Mouse (Mus musculus): ENCODE results near the gene Tpx2. TPM values are rescaled to one million over a fixed set of nuclear protein-coding genes. Genes with fewer than 3 reads are reported as not detected.

The Tpx2 gene
- total and polyA plus RNA-seq, 2 experiments from 2014 or later = 11.0 to 22.5 TPM

- Histone ChIP-seq H3K4me3 (ENCODE audit: low read depth, low read length) (no peak overlapping the region), H3K27ac (ENCODE audit: low read depth, low read length) (no peak overlapping the region), H3K36me3 (ENCODE audit: insufficient read depth) (peaks cover 3% of the 10 kb centered on the region), H3K9me3 (ENCODE audit: low read length) (no peaks in the 10 kb centered on the region), H3K9ac (no peak overlapping the region), H3K4me1 (ENCODE audit: insufficient read depth) (peaks cover 15% of the 10 kb centered on the region; the same call in 1 of the 2 replicates), H3K27me3 (ENCODE audit: insufficient read depth, low read length) (no peaks in the 10 kb centered on the region), H3K4me2 (ENCODE audit: low read depth) (no peak overlapping the region)
- 77% methylated on average over 7 of the region's 7 CpGs for WGBS
- TF ChIP-seq CTCF (IDR thresholded peaks at IDR 0.05; ENCODE audit: low read depth) = no peak
- no peak for DNase-seq
- no peak for ATAC-seq
These were observed 31.7 kb upstream of the Tpx2 start for GRCm38 (mm10) chr2:152815879-152816656.

GRCm38 (mm10) chr2:152816657-152817348 is 31.0 kb upstream of the Tpx2 start:
- DNase-seq = no peak

GRCm38 (mm10) chr2:152817596-152818291 is 30.0 kb upstream of the Tpx2 start:
- Histone ChIP-seq H3K9ac (no peak overlapping the region), H3K4me2 (ENCODE audit: low read depth) (no peak overlapping the region), H3K27ac (ENCODE audit: low read depth, low read length) (no peak overlapping the region), H3K36me3 (ENCODE audit: insufficient read depth) (peaks cover 11% of the 10 kb centered on the region), H3K9me3 (ENCODE audit: low read length) (no peaks in the 10 kb centered on the region), H3K27me3 (ENCODE audit: insufficient read depth, low read length) (no peaks in the 10 kb centered on the region), H3K4me1 (ENCODE audit: insufficient read depth) (peaks cover 20% of the 10 kb centered on the region; the same call in 1 of the 2 replicates), H3K4me3 (ENCODE audit: low read depth, low read length) (no peak overlapping the region)
- no peak for TF ChIP-seq CTCF (IDR thresholded peaks at IDR 0.05; ENCODE audit: low read depth)
- 25% methylated on average over 6 of the region's 6 CpGs for WGBS
- peak; percentile 58 for DNase-seq
- peak; percentile 85 for ATAC-seq

More at GRCm38 (mm10) chr2:152816657-152817348, 31.0 kb upstream of the Tpx2 start:
- no peak for ATAC-seq
- 88% methylated on average over 3 of the region's 3 CpGs for WGBS
- Histone ChIP-seq H3K4me2 (ENCODE audit: low read depth) (no peak overlapping the region), H3K4me3 (ENCODE audit: low read depth, low read length) (no peak overlapping the region), H3K36me3 (ENCODE audit: insufficient read depth) (peaks cover 10% of the 10 kb centered on the region), H3K27ac (ENCODE audit: low read depth, low read length) (no peak overlapping the region), H3K9ac (no peak overlapping the region), H3K4me1 (ENCODE audit: insufficient read depth) (peaks cover 20% of the 10 kb centered on the region; the same call in 1 of the 2 replicates), H3K9me3 (ENCODE audit: low read length) (no peaks in the 10 kb centered on the region), H3K27me3 (ENCODE audit: insufficient read depth, low read length) (no peaks in the 10 kb centered on the region)
- TF ChIP-seq CTCF (IDR thresholded peaks at IDR 0.05; ENCODE audit: low read depth) = no peak

GRCm38 (mm10) chr2:152818679-152819078 is 29.1 kb upstream of the Tpx2 start:
- no peaks in the 10 kb centered on the region for H3K9me3 ChIP-seq (ENCODE audit: low read length)
- H3K27me3 ChIP-seq (ENCODE audit: insufficient read depth, low read length) = no peaks in the 10 kb centered on the region
- DNase-seq = no peak
- H3K36me3 ChIP-seq (ENCODE audit: insufficient read depth) = peaks cover 8% of the 10 kb centered on the region
- no peak overlapping the region for H3K4me2 ChIP-seq (ENCODE audit: low read depth)
- no peak overlapping the region for H3K4me3 ChIP-seq (ENCODE audit: low read depth, low read length)
- peaks cover 20% of the 10 kb centered on the region; the same call in 1 of the 2 replicates for H3K4me1 ChIP-seq (ENCODE audit: insufficient read depth)
- 47% methylated on average over 5 of the region's 5 CpGs for WGBS
- no peak for ATAC-seq
- H3K9ac ChIP-seq = no peak overlapping the region
- H3K27ac ChIP-seq (ENCODE audit: low read depth, low read length) = no peak overlapping the region
- TF ChIP-seq CTCF (IDR thresholded peaks at IDR 0.05; ENCODE audit: low read depth) = no peak

- 93% methylated on average over 3 of the region's 3 CpGs for WGBS
- peaks cover 25% of the 10 kb centered on the region; the same call in 1 of the 2 replicates for H3K4me1 ChIP-seq (ENCODE audit: insufficient read depth)
- DNase-seq (no peak), ATAC-seq (no peak)
- no peak overlapping the region for H3K4me3 ChIP-seq (ENCODE audit: low read depth, low read length)
- no peak overlapping the region for H3K9ac ChIP-seq
- no peak overlapping the region for H3K4me2 ChIP-seq (ENCODE audit: low read depth)
- H3K27ac ChIP-seq (ENCODE audit: low read depth, low read length) = peak overlapping the region; percentile 79; the same call in 1 of the 2 replicates
- H3K9me3 ChIP-seq (ENCODE audit: low read length) = no peaks in the 10 kb centered on the region
- no peak for TF ChIP-seq CTCF (IDR thresholded peaks at IDR 0.05; ENCODE audit: low read depth)
- peaks cover 8% of the 10 kb centered on the region for H3K36me3 ChIP-seq (ENCODE audit: insufficient read depth)
- H3K27me3 ChIP-seq (ENCODE audit: insufficient read depth, low read length) = no peaks in the 10 kb centered on the region
These were observed 28.6 kb upstream of the Tpx2 start for GRCm38 (mm10) chr2:152819097-152819624.

GRCm38 (mm10) chr2:152819926-152820325 is 27.8 kb upstream of the Tpx2 start:
- H3K36me3 ChIP-seq (ENCODE audit: insufficient read depth) = peaks cover 8% of the 10 kb centered on the region
- no peak overlapping the region for H3K4me3 ChIP-seq (ENCODE audit: low read depth, low read length)
- peaks cover 32% of the 10 kb centered on the region; the same call in 1 of the 2 replicates for H3K4me1 ChIP-seq (ENCODE audit: insufficient read depth)
- no peak for DNase-seq
- H3K27ac ChIP-seq (ENCODE audit: low read depth, low read length) = peak overlapping the region; percentile 79
- no peak overlapping the region for H3K9ac ChIP-seq
- WGBS = 26% methylated on average over 4 of the region's 4 CpGs
- peak; percentile 74 for ATAC-seq
- no peaks in the 10 kb centered on the region for H3K9me3 ChIP-seq (ENCODE audit: low read length)
- no peaks in the 10 kb centered on the region for H3K27me3 ChIP-seq (ENCODE audit: insufficient read depth, low read length)
- TF ChIP-seq CTCF (IDR thresholded peaks at IDR 0.05; ENCODE audit: low read depth) = no peak
- H3K4me2 ChIP-seq (ENCODE audit: low read depth) = no peak overlapping the region

Data from forebrain, postnatal 0 days (tissue).